Mouse (Mus musculus): ENCODE measurements at regions not wholly inside any gene's neighbourhood (a gene's known extent, or its start where the extent isn't known, plus 50 kb on each side); places are given as distances from the start of the nearest gene placed in this dataset.

DNA sequence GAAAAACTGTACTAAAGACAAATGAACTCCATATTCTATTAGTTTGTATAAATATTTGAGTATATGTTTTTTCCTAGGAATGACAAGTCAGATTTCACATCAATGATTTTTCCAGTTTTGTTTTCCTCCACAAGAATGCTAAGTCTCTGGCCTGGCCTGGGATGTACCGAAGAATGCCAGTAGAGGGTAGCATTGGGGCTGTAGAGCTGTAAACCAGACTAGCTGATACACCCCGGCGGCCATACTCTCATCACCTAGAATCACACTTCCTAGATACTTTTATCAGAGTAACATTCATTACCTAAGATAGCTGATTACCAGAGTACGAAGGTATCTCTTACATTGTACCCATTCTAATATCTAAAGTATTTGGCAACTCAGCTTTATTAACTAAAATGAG is 372.4 kb downstream of the Arl4a start:
- TF ChIP-seq CTCF (IDR thresholded peaks at IDR 0.05; ENCODE audit: low read depth) (peak; percentile 80), EP300 (IDR thresholded peaks at IDR 0.05; ENCODE audit: low read depth) (no peak)

Data from heart, postnatal 0 days (tissue).